Mouse (Mus musculus): Measurements from ENCODE around the gene Prim2. TPM values are rescaled to one million over a fixed set of nuclear protein-coding genes. Genes with fewer than 3 reads are reported as not detected.

The Prim2 gene
- polyA plus RNA-seq, 1 experiment from 2014 or later: 55.0 TPM

DNA sequence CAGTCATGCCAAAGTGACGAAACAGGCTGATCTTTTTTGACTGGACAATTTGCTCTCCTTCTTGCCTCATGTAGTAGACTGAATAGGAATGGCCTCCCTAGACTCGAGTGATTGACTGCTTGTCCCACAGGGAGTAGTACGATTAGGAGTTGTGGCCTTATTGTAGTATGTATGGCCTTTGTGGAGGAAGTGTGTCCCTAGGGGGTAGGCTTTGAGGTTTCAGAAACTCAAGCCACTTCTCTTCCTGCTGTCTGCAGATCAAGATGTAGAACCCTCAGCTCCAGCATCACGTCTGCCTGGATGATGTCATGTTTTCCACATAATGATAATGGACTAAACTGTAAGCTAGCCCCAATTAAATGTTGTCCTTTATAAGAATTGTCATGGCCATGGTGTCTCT is 222.4 kb downstream of the Prim2 start:
- no peak for ATAC-seq (ENCODE audit: low FRiP score)
- WGBS: 84% methylated on average over 4 of the region's 4 CpGs
- no peak overlapping the region for H3K27ac ChIP-seq (ENCODE audit: low read depth, low read length)

DNA sequence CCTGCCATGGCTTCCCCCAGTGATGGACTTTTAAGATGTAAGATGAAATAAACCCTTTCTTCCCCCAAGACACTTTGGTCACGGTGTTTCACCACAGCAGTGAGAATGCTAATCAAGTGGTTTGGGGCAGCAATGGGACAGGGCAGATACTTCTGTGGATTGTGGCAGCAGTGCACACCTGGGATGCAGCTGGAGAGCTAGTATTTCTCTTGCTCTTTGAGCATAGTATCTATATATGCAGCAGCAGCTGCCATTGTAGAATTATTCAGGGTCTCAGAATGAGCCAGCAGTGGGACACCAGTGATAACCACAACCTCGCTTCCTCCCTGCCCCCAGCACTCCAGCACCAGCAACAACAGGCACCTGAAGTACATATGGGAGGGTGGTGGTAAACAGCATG is 233.4 kb downstream of the Prim2 start:
- H3K9me3 ChIP-seq (ENCODE audit: control insufficient read depth, low read length): no peaks in the 10 kb centered on the region
- H3K4me2 ChIP-seq: no peak overlapping the region
- no peaks in the 10 kb centered on the region for H3K27me3 ChIP-seq (ENCODE audit: control insufficient read depth, insufficient read depth, low read length)
- no peak overlapping the region for H3K4me3 ChIP-seq (ENCODE audit: low read depth, low read length)
- DNase-seq (ENCODE audit: low spot score, missing footprints) (no peak), ATAC-seq (ENCODE audit: low FRiP score) (no peak)
- H3K9ac ChIP-seq (ENCODE audit: low read length): no peak overlapping the region
- no peak overlapping the region for H3K27ac ChIP-seq (ENCODE audit: low read depth, low read length)
- 89% methylated on average over 2 of the region's 2 CpGs for WGBS
- no peaks in the 10 kb centered on the region for H3K36me3 ChIP-seq (ENCODE audit: control insufficient read depth, insufficient read depth, low read length)
- H3K4me1 ChIP-seq (ENCODE audit: control insufficient read depth, insufficient read depth, low read length): no peaks in the 10 kb centered on the region

More for the DNA sequence above, 222.4 kb downstream of the Prim2 start:
- Histone ChIP-seq H3K27me3 (ENCODE audit: control insufficient read depth, insufficient read depth, low read length) (no peaks in the 10 kb centered on the region), H3K9ac (ENCODE audit: low read length) (no peak overlapping the region), H3K4me2 (no peak overlapping the region), H3K4me1 (ENCODE audit: control insufficient read depth, insufficient read depth, low read length) (no peaks in the 10 kb centered on the region), H3K9me3 (ENCODE audit: control insufficient read depth, low read length) (no peaks in the 10 kb centered on the region), H3K4me3 (ENCODE audit: low read depth, low read length) (no peak overlapping the region), H3K36me3 (ENCODE audit: control insufficient read depth, insufficient read depth, low read length) (no peaks in the 10 kb centered on the region)
- DNase-seq (ENCODE audit: low spot score, missing footprints): no peak

Other genes with a start within 250 kb of the Prim2 start
- gene Rab23, start 50.1 kb upstream of the Prim2 start, polyA plus RNA-seq (2014; fragmentation: Nextera tagmentation; extraction: Ambion mirVana): 28.2 and 28.6 TPM in 2 replicates
- 29.1 and 29.6 TPM in 2 replicates for gene Bag2, start 88.0 kb upstream of the Prim2 start, polyA plus RNA-seq (2014; fragmentation: Nextera tagmentation; extraction: Ambion mirVana)
- gene Zfp451, start 144.8 kb upstream of the Prim2 start, polyA plus RNA-seq (2014; fragmentation: Nextera tagmentation; extraction: Ambion mirVana): 43.5 and 52.1 TPM in 2 replicates
- gene Bend6, start 238.0 kb upstream of the Prim2 start, polyA plus RNA-seq (2014; fragmentation: Nextera tagmentation; extraction: Ambion mirVana): 2.0 and 3.9 TPM in 2 replicates
- 33.3 and 38.6 TPM in 2 replicates for gene Dst, start 238.4 kb upstream of the Prim2 start, polyA plus RNA-seq (2014; fragmentation: Nextera tagmentation; extraction: Ambion mirVana)

All from midbrain, embryonic 11.5 days (tissue).